Mouse (Mus musculus): Measurements from ENCODE around the gene Iqgap2.

Gene Iqgap2

GRCm38 (mm10) chr13:95774966-95775696 lies 116.6 kb downstream of the Iqgap2 start:
- no peak for DNase-seq

- DNase-seq: peak; percentile 28
Measured at GRCm38 (mm10) chr13:95765017-95765416, 126.7 kb downstream of the Iqgap2 start.

- peak; percentile 59 for DNase-seq
Measured at GRCm38 (mm10) chr13:95763876-95764517, 127.7 kb downstream of the Iqgap2 start.

- DNase-seq: no peak
Measured at GRCm38 (mm10) chr13:95759810-95760209, 131.9 kb downstream of the Iqgap2 start.

GRCm38 (mm10) chr13:95754285-95754684 lies 137.4 kb downstream of the Iqgap2 start:
- DNase-seq: no peak

GRCm38 (mm10) chr13:95752386-95752785 lies 139.3 kb downstream of the Iqgap2 start:
- DNase-seq: no peak

GRCm38 (mm10) chr13:95747541-95747940 lies 144.2 kb downstream of the Iqgap2 start:
- DNase-seq: no peak

- no peak for DNase-seq
Measured at GRCm38 (mm10) chr13:95747101-95747500, 144.6 kb downstream of the Iqgap2 start.

GRCm38 (mm10) chr13:95746509-95746908 lies 145.2 kb downstream of the Iqgap2 start:
- DNase-seq: peak; percentile 45

- DNase-seq: no peak
Measured at GRCm38 (mm10) chr13:95745451-95745850, 146.3 kb downstream of the Iqgap2 start.

GRCm38 (mm10) chr13:95742881-95743466 lies 148.7 kb downstream of the Iqgap2 start:
- DNase-seq: no peak

GRCm38 (mm10) chr13:95741813-95742689 lies 149.7 kb downstream of the Iqgap2 start:
- no peak for DNase-seq

GRCm38 (mm10) chr13:95739651-95740050 lies 152.1 kb downstream of the Iqgap2 start:
- no peak for DNase-seq

- DNase-seq: no peak
Measured at GRCm38 (mm10) chr13:95730491-95730890, 161.2 kb downstream of the Iqgap2 start.

- peak; percentile 54 for DNase-seq
Measured at GRCm38 (mm10) chr13:95719320-95720232, 172.1 kb downstream of the Iqgap2 start.

- DNase-seq: no peak
Measured at GRCm38 (mm10) chr13:95715356-95715755, 176.4 kb downstream of the Iqgap2 start.

GRCm38 (mm10) chr13:95714271-95714975 lies 177.3 kb downstream of the Iqgap2 start:
- DNase-seq: no peak

GRCm38 (mm10) chr13:95712570-95713268 lies 179.0 kb downstream of the Iqgap2 start:
- DNase-seq: no peak

- DNase-seq: no peak
Measured at GRCm38 (mm10) chr13:95712054-95712453, 179.7 kb downstream of the Iqgap2 start.

- no peak for DNase-seq
Measured at GRCm38 (mm10) chr13:95705589-95705988, 186.1 kb downstream of the Iqgap2 start.

- DNase-seq: no peak
Measured at GRCm38 (mm10) chr13:95703376-95703775, 188.3 kb downstream of the Iqgap2 start.

Data from kidney, adult 18-20 months (tissue).